Mouse (Mus musculus) heart, postnatal 0 days (tissue): Measurements from ENCODE around the gene Ahnak.

ENCODE experiments used
- CTCF ChIP-seq: IDR thresholded peaks from 2 replicates; pipeline ENCODE4 v1.5.1; 2016; ENCODE audit warnings: antibody characterized with exemption, control low read depth, low read depth
- EP300 ChIP-seq: IDR thresholded peaks from 2 replicates; pipeline ENCODE4 v1.6.1; 2016; ENCODE audit warnings: antibody characterized with exemption, low read depth

- TF ChIP-seq CTCF = no peak
- no peak for TF ChIP-seq EP300
Measured at GRCm38 (mm10) chr19:9103986-9104385, 114.9 kb downstream of the Ahnak start.
